Mouse (Mus musculus) myocyte (in vitro differentiated cells): ENCODE measurements at regions not wholly inside any gene's neighbourhood (a gene's known extent, or its start where the extent isn't known, plus 50 kb on each side); places are given as distances from the start of the nearest gene placed in this dataset.

Experiments used
- H3K27me3 ChIP-seq: one replicate; pipeline ENCODE4 v1.6.1; 2011; ENCODE audit not compliant: control insufficient read depth, insufficient read depth, insufficient read length
- H3K36me3 ChIP-seq: one replicate; pipeline ENCODE4 v1.6.1; 2011; ENCODE audit not compliant: control insufficient read depth, insufficient read depth
- H3K4me2 ChIP-seq: one replicate; pipeline ENCODE4 v1.6.1; 2011; ENCODE audit warnings: low read depth, control low read depth
- H3K4me3 ChIP-seq: one replicate; pipeline ENCODE4 v1.5.1; 2011; ENCODE audit warnings: mild to moderate bottlenecking, control low read depth, moderate library complexity
- H3K79me2 ChIP-seq: one replicate; pipeline ENCODE4 v1.6.1; 2011; ENCODE audit not compliant: control insufficient read depth, insufficient read depth
- H3ac ChIP-seq: one replicate; pipeline ENCODE4 v1.6.1; 2011; ENCODE audit not compliant: control insufficient read depth, insufficient read length
- CEBPB ChIP-seq: IDR thresholded peaks from 2 replicates; pipeline ENCODE4 v1.6.1; 2011; ENCODE audit warnings: mild to moderate bottlenecking, moderate library complexity; ENCODE audit not compliant: poor library complexity, insufficient read depth, severe bottlenecking
- E2F4 ChIP-seq: IDR thresholded peaks from one replicate; pipeline ENCODE4 v1.6.1; 2011; ENCODE audit warnings: mild to moderate bottlenecking, control low read depth, moderate library complexity; ENCODE audit not compliant: insufficient read depth
- MAX ChIP-seq: IDR thresholded peaks from one replicate; pipeline ENCODE4 v1.6.1; 2011; ENCODE audit warnings: low read depth, mild to moderate bottlenecking, control low read depth
- MYOD1 ChIP-seq, 3 experiments: IDR thresholded peaks; one replicate each; pipeline ENCODE4 v1.6.1; 2011; ENCODE audit warnings: control low read depth in 2 of 3, low read depth in 2 of 3, mild to moderate bottlenecking in 2 of 3, moderate library complexity in 1 of 3; ENCODE audit not compliant: insufficient read length in 2 of 3, control insufficient read depth in 1 of 3
- MYOG ChIP-seq, 3 experiments: IDR thresholded peaks; one replicate each; pipeline ENCODE4 v1.6.1; 2011; ENCODE audit warnings: control low read depth in 2 of 3, low read depth in 2 of 3, mild to moderate bottlenecking in 2 of 3; ENCODE audit not compliant: insufficient read length in 2 of 3, control insufficient read depth in 1 of 3, insufficient read depth in 1 of 3
- POLR2A ChIP-seq: IDR thresholded peaks from one replicate; pipeline ENCODE4 v1.6.1; 2011; ENCODE audit warnings: low read depth, mild to moderate bottlenecking, control low read depth, moderate library complexity; ENCODE audit not compliant: insufficient read length
- POLR2AphosphoS2 ChIP-seq: IDR thresholded peaks from one replicate; pipeline ENCODE4 v1.6.1; 2011; ENCODE audit warnings: low read depth, control low read depth; ENCODE audit not compliant: insufficient read length
- REST ChIP-seq: IDR thresholded peaks from one replicate; pipeline ENCODE4 v1.6.1; 2011; ENCODE audit warnings: mild to moderate bottlenecking, control low read depth, moderate library complexity; ENCODE audit not compliant: insufficient read depth, insufficient read length
- SRF ChIP-seq: IDR thresholded peaks from one replicate; pipeline ENCODE4 v1.6.1; 2011; ENCODE audit warnings: low read depth; ENCODE audit not compliant: control insufficient read depth, insufficient read length
- TCF12 ChIP-seq: IDR thresholded peaks from one replicate; pipeline ENCODE4 v1.6.1; 2011; ENCODE audit warnings: mild to moderate bottlenecking, control low read depth; ENCODE audit not compliant: poor library complexity, insufficient read depth, severe bottlenecking
- TCF3 ChIP-seq: IDR thresholded peaks from one replicate; pipeline ENCODE4 v1.6.1; 2011; ENCODE audit warnings: low read depth, control low read depth; ENCODE audit not compliant: insufficient read length
- USF1 ChIP-seq: IDR thresholded peaks from one replicate; pipeline ENCODE4 v1.6.1; 2011; ENCODE audit warnings: low read depth, mild to moderate bottlenecking, control low read depth, moderate library complexity

DNA sequence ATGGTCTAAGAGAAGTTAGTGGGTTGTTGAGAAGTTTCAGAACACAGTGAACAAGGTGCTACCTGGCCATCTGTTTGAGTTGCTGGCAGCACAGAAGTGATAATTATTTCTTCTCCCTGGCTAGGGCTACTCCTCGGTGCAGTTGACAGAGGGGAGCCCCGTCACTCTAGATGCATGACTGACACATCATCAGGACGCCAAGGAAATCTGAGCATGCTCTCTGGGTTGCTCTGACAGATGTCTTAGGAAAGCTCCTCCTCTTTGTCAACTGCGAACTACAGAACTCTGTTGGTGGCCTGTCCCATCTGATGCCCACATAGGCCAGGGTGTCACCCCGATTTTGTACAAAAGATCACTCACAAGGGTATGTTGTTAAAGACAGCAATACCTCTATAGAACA, 278.7 kb downstream of the Cog6 start:
- TF ChIP-seq MYOG (IDR thresholded peaks at IDR 0.05; ENCODE audit: control insufficient read depth in 1 of 3, insufficient read depth in 1 of 3, insufficient read length in 2 of 3, low read depth in 2 of 3), result no peak
- TF ChIP-seq MYOD1 (IDR thresholded peaks at IDR 0.05; ENCODE audit: control insufficient read depth in 1 of 3, insufficient read length in 2 of 3, low read depth in 2 of 3), result no peak
- no peak for TF ChIP-seq E2F4
- TF ChIP-seq REST, result no peak
- TF ChIP-seq CEBPB, result no peak
- TF ChIP-seq TCF12, result no peak
- TF ChIP-seq USF1, result no peak
- no peak for TF ChIP-seq POLR2AphosphoS2
- TF ChIP-seq TCF3, result no peak
- TF ChIP-seq MAX, result no peak
- no peak for TF ChIP-seq POLR2A
- no peak for TF ChIP-seq SRF

DNA sequence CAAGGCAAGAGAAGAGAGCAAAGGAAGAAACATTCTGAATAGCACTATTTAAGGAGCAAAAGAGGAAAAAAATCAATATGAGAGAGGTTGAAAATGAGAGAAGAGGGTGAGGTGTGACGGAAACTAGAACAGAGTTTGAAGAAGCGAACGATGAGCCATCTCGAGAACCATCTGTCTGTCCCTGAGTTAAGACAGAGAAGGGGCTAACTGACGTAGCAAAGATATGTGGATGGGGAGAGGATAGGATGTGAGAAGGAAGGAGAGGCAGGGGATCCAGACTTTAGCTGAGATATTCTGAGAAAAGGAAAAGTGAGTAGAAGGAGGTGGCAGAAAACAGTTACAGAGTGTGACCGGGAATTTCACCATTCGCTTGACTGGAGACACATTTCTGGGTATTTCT, 281.1 kb downstream of the Cog6 start:
- Histone ChIP-seq H3K27me3 (no peaks in the 10 kb centered on the region), H3K4me3 (no peak overlapping the region), H3ac (no peak overlapping the region), H3K4me2 (no peak overlapping the region), H3K79me2 (no peaks in the 10 kb centered on the region), H3K36me3 (no peaks in the 10 kb centered on the region)
- no peak for TF ChIP-seq MYOD1 (IDR thresholded peaks at IDR 0.05; ENCODE audit: control insufficient read depth in 1 of 3, insufficient read length in 2 of 3, low read depth in 2 of 3)
- no peak for TF ChIP-seq POLR2A
- TF ChIP-seq REST, result no peak
- TF ChIP-seq MYOG (IDR thresholded peaks at IDR 0.05; ENCODE audit: control insufficient read depth in 1 of 3, insufficient read depth in 1 of 3, insufficient read length in 2 of 3, low read depth in 2 of 3), result no peak

More for the DNA sequence above, 278.7 kb downstream of the Cog6 start:
- H3K27me3 ChIP-seq, result no peaks in the 10 kb centered on the region
- no peaks in the 10 kb centered on the region for H3K36me3 ChIP-seq
- H3ac ChIP-seq, result no peak overlapping the region
- no peak overlapping the region for H3K4me2 ChIP-seq
- no peak overlapping the region for H3K4me3 ChIP-seq
- H3K79me2 ChIP-seq, result no peaks in the 10 kb centered on the region

DNA sequence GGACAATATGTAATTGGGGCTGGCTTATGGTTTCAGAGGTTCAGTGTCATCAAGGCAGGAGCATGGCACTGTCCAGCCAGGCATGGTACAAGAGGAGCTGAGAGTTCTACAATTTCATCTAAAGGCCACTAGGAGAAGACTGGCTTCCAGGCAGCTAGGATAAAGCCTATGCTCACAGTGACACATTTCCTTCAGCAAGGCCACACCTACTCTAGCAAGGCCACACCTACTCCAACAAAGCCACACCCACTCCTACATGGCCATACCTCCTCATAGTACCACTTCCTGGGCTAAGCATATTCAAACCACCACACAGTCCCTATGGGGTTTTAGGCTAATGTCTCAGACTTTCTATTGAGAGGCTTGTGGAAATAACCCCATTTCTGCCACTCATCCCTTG, 285.1 kb downstream of the Cog6 start:
- Histone ChIP-seq H3ac (no peak overlapping the region), H3K4me2 (no peak overlapping the region), H3K79me2 (no peaks in the 10 kb centered on the region), H3K36me3 (no peaks in the 10 kb centered on the region), H3K27me3 (no peaks in the 10 kb centered on the region), H3K4me3 (no peak overlapping the region)
- no peak for TF ChIP-seq E2F4
- TF ChIP-seq TCF12, result no peak
- no peak for TF ChIP-seq CEBPB
- no peak for TF ChIP-seq USF1
- TF ChIP-seq TCF3, result no peak
- TF ChIP-seq REST, result no peak
- TF ChIP-seq MAX, result no peak
- no peak for TF ChIP-seq MYOD1 (IDR thresholded peaks at IDR 0.05; ENCODE audit: control insufficient read depth in 1 of 3, insufficient read length in 2 of 3, low read depth in 2 of 3)
- no peak for TF ChIP-seq SRF
- TF ChIP-seq MYOG (IDR thresholded peaks at IDR 0.05; ENCODE audit: control insufficient read depth in 1 of 3, insufficient read depth in 1 of 3, insufficient read length in 2 of 3, low read depth in 2 of 3), result no peak
- no peak for TF ChIP-seq POLR2A
- no peak for TF ChIP-seq POLR2AphosphoS2

DNA sequence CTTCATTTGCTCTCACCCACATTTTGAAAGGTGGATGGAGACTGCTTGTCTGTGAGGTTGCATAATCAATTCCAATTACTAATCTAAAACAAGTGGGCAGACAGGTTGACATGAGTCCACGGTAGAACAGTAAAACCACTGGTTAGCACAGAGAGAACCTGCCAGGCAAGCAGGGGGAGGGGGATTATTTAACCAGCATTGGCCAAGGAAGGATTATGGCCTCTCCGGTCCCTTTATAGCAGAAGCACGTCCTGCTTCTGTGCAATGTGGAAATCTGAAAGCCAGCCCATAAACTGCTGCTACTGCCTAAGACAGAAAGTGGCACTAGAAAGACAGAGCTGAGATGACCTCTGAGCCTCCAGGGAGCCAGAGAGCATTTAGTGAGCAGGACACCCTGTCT, 285.5 kb downstream of the Cog6 start:
- no peak overlapping the region for H3ac ChIP-seq
- no peaks in the 10 kb centered on the region for H3K36me3 ChIP-seq
- H3K4me2 ChIP-seq, result no peak overlapping the region
- no peaks in the 10 kb centered on the region for H3K79me2 ChIP-seq
- TF ChIP-seq REST, result no peak
- TF ChIP-seq POLR2AphosphoS2, result no peak
- no peak for TF ChIP-seq USF1
- no peak for TF ChIP-seq MYOD1 (IDR thresholded peaks at IDR 0.05; ENCODE audit: control insufficient read depth in 1 of 3, insufficient read length in 2 of 3, low read depth in 2 of 3)
- no peak for TF ChIP-seq SRF
- no peak for TF ChIP-seq MAX
- no peak for TF ChIP-seq MYOG (IDR thresholded peaks at IDR 0.05; ENCODE audit: control insufficient read depth in 1 of 3, insufficient read depth in 1 of 3, insufficient read length in 2 of 3, low read depth in 2 of 3)
- TF ChIP-seq TCF12, result no peak
- no peak for TF ChIP-seq TCF3
- H3K4me3 ChIP-seq, result no peak overlapping the region
- no peaks in the 10 kb centered on the region for H3K27me3 ChIP-seq

DNA sequence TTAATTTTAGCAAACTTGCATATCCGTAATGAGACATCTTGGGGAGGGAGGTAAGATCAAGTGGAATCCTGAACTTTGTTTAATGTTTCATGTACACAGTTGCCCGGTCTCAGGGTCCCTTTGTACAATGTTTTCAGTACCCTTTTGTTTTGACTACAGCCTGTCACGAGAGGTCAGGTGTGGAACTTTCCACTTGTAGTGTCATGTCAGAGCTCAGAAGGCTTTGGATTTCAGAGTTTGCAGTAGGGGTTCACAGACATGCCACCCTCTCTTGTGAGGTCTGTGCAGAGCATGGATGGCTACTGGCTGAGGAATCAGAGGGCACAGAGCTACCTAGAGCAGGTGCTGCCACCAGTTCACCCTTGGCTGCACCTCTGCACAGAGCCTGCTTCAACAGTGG, 287.3 kb downstream of the Cog6 start:
- TF ChIP-seq POLR2AphosphoS2 (no peak), TCF12 (no peak), SRF (no peak), MAX (no peak), MYOD1 (IDR thresholded peaks at IDR 0.05; ENCODE audit: control insufficient read depth in 1 of 3, insufficient read length in 2 of 3, low read depth in 2 of 3) (no peak), POLR2A (no peak), CEBPB (no peak)
- Histone ChIP-seq H3K36me3 (no peaks in the 10 kb centered on the region), H3K4me3 (no peak overlapping the region), H3ac (no peak overlapping the region), H3K27me3 (no peaks in the 10 kb centered on the region), H3K4me2 (no peak overlapping the region), H3K79me2 (no peaks in the 10 kb centered on the region)
